Mouse (Mus musculus): ENCODE measurements around the gene Syt16. TPM values are rescaled to one million over a fixed set of nuclear protein-coding genes. Genes with fewer than 3 reads are reported as not detected.

The Syt16 gene
- polyA plus RNA-seq, 1 experiment from 2014 or later: 81.7 TPM

DNA sequence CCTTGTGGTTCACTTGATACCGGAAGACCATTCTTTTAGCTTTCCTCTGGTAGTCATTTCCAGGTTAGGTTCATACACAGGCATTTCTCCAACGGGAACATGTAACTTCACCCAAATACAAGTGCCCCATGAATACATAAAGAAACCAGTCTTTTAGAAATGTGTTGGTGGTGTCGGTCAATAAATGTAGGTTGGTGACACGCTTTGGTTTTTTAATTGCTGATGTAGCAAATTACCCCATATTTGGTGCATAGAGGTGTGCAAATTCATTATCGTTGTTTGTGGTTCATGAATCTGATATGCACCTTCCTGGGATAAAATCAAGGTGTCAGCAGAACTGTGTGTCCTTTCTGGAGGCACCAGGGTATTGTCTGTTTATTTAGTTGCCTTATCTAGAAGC is 86.9 kb downstream of the Syt16 start:
- ATAC-seq (ENCODE audit: low FRiP score, low read depth): no peak
- Histone ChIP-seq H3K36me3 (no peaks in the 10 kb centered on the region), H3K4me3 (no peak overlapping the region), H3K27me3 (no peaks in the 10 kb centered on the region), H3K9me3 (no peaks in the 10 kb centered on the region), H3K4me1 (replicated peaks) (no peaks in the 10 kb centered on the region), H3K4me2 (no peak overlapping the region), H3K9ac (no peak overlapping the region), H3K27ac (replicated peaks) (no peak overlapping the region)
- 93% methylated on average over 5 of the region's 5 CpGs for WGBS

DNA sequence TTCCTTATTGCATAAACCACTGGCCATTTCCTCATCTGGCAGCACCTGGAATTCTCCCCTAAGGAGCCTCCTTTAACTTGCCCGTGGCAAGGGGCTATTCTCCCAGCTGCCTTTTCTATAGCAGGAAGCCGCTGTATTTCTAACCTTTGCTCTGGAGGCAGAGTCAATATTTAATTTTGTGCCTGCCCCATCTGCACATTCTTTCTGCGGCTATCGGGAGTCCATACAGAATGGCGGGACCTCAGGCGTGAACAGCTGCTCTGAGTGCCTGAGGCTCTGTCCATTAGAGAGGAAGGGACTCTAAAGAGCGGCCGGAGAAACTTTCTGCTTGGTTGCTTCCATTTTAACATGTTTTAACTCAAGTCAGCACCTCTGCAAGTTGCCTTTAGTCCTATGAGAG is 89.6 kb downstream of the Syt16 start:
- Histone ChIP-seq H3K9ac (no peak overlapping the region), H3K9me3 (no peaks in the 10 kb centered on the region), H3K27ac (replicated peaks) (no peak overlapping the region), H3K36me3 (no peaks in the 10 kb centered on the region), H3K4me2 (no peak overlapping the region), H3K4me3 (no peak overlapping the region), H3K27me3 (no peaks in the 10 kb centered on the region), H3K4me1 (replicated peaks) (no peaks in the 10 kb centered on the region)
- no peak for ATAC-seq (ENCODE audit: low FRiP score, low read depth)
- WGBS: 49% methylated on average over 8 of the region's 8 CpGs

DNA sequence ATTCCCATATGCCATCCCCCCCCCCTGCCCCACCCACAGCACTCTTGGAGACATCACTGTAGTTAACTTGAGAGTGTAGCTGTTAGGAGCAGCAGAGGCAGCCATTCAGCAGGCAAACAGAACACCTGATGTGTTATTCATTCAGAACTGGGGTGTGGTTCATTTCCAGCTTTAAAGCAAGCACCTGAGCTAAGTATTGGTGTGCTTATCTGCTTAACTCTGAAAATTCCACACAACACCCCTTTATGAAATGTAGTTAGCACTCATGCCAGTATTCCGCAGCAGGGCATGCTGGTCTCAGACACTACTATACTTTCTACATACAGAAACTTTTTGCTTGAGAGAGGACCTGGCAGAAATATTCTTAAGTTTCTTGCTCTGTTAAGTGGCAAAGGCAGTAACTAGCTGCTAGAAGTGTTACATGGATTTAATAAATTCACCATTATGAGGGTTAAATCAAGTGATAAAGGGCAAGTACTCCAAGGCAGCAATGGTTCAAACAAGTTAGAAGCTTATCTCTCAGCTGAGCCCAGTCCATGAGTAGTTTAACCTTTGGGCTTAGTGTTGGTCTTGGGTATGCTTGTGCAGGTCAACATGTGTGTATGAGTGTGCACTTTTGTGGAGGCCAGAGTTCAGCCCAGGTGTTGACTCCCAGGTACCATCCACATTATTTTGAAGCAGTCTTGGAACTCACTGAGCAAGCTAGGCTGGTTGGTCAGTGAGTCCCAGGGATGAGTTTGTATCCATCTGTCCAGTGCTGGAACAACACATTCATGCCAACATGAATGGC is 92.1 kb downstream of the Syt16 start:
- H3K4me1 ChIP-seq (replicated peaks): peaks cover 3% of the 10 kb centered on the region; the same call in 1 of the 2 replicates
- no peak overlapping the region for H3K4me3 ChIP-seq
- no peak overlapping the region for H3K27ac ChIP-seq (replicated peaks)
- no peak overlapping the region for H3K4me2 ChIP-seq
- H3K9me3 ChIP-seq: no peaks in the 10 kb centered on the region
- WGBS: 97% methylated on average over 1 of the region's 1 CpGs
- no peak for ATAC-seq (ENCODE audit: low FRiP score, low read depth)
- H3K9ac ChIP-seq: no peak overlapping the region
- H3K36me3 ChIP-seq: no peaks in the 10 kb centered on the region
- H3K27me3 ChIP-seq: no peaks in the 10 kb centered on the region

DNA sequence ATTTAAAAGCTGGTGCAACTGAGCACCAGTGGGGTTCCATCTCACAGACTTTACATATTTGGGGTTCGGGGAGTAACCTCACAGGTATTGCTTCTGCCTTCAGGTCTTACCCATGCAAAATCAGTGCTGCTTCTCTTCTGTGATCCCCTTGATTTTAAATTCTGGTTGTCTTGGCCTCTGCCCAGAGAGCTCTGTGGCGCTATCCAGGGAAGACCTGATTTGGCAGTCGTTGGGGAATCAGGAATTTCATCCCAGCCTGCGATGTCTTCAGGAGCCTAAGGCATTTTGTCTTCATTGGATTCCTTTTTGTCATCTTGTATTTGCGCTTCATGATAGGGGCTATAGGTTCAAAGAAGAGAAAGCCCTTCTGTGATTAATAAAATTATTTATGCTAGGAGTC is 95.1 kb downstream of the Syt16 start:
- Histone ChIP-seq H3K27me3 (no peaks in the 10 kb centered on the region), H3K36me3 (no peaks in the 10 kb centered on the region), H3K9ac (no peak overlapping the region), H3K9me3 (no peaks in the 10 kb centered on the region), H3K4me1 (replicated peaks) (peaks cover 3% of the 10 kb centered on the region; the same call in 1 of the 2 replicates), H3K4me2 (no peak overlapping the region), H3K4me3 (no peak overlapping the region), H3K27ac (replicated peaks) (no peak overlapping the region)
- no peak for ATAC-seq (ENCODE audit: low FRiP score, low read depth)
- WGBS: 48% methylated on average over 5 of the region's 5 CpGs

DNA sequence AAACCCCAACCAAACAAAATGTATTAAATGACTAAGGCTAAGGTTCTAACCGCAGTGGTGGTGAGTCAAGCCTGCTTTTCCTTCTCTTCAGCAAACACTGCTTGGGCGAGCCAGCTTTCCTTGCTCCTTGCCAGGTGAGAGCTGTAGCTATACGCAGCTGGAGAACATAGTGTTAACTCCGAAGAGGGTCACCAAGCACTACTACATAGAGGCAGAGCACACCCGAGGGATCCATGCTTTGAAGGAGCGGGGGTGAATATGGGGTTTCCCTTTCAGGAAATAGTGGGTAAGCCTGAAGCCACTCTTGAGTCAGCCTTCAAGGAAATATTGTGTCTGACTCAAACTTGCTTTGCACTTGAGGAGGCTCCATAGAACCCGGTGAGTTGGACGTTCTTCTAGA is 95.6 kb downstream of the Syt16 start:
- no peaks in the 10 kb centered on the region for H3K36me3 ChIP-seq
- H3K27me3 ChIP-seq: no peaks in the 10 kb centered on the region
- H3K27ac ChIP-seq (replicated peaks): no peak overlapping the region
- no peak for ATAC-seq (ENCODE audit: low FRiP score, low read depth)
- H3K4me3 ChIP-seq: no peak overlapping the region
- no peaks in the 10 kb centered on the region for H3K9me3 ChIP-seq
- WGBS: 87% methylated on average over 8 of the region's 8 CpGs
- peaks cover 6% of the 10 kb centered on the region; the same call in 1 of the 2 replicates for H3K4me1 ChIP-seq (replicated peaks)
- H3K9ac ChIP-seq: no peak overlapping the region
- H3K4me2 ChIP-seq: no peak overlapping the region

DNA sequence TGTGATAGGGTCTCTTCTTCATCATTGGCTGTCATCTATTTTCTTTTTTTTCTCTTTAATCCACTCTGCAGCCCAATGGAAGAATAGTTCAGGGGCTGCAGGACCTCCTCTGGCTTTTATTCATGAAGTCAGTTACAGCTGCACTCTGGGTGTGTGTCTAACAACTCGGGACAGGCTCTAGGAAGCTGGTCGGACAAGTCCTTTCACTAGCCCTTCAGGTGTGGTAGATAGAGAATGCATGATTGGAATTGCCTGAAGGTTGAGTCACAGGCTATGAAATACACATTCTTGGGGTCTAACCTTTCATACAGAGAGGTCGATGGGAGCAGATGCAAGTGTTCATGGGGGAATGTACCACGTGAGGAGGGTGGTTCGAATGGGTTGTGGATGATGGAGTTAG is 97.2 kb downstream of the Syt16 start:
- Histone ChIP-seq H3K9me3 (no peaks in the 10 kb centered on the region), H3K4me3 (no peak overlapping the region), H3K36me3 (no peaks in the 10 kb centered on the region), H3K9ac (no peak overlapping the region), H3K27me3 (no peaks in the 10 kb centered on the region), H3K4me1 (replicated peaks) (peaks cover 19% of the 10 kb centered on the region), H3K4me2 (no peak overlapping the region), H3K27ac (replicated peaks) (no peak overlapping the region)
- no peak for ATAC-seq (ENCODE audit: low FRiP score, low read depth)
- 88% methylated on average over 5 of the region's 5 CpGs for WGBS

DNA sequence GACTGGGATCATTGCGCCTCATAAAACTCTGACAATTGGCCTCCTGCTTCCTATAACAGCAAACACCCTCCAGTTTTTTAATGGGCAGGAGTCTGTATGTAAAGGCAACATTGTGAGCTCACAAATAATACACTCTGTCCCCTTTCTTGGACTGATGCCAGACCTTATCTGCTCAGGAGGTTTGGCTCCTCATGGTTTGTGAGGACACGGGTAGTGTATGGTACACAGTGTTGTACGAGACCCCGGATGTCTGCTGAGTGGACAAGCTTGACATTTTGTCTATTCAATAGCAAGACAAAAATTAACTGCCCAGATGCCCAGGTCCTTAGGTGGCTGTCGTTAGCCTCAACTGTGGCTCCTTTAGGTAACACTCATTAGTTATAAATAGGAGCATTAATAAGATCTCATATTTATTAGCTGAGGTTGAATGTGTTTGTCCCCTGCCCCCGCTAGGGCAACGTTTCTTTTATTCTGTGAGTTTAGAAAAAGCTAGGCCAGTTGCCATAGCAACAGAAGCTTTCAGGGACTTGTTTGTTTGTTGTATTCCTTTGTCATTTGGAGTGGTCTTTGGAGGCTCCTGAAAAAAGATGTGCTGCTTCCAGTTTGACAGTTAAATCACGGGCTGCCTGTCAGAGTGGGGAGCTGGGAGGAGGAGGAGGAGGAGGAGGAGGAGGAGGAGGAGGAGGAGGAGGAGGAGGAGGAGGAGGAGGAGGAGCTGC is 101.3 kb downstream of the Syt16 start:
- peak; percentile 54; the same call in 1 of the 2 replicates for ATAC-seq (ENCODE audit: low FRiP score, low read depth)
- no peak overlapping the region; the same call in 1 of the 2 replicates for H3K27ac ChIP-seq (replicated peaks)

DNA sequence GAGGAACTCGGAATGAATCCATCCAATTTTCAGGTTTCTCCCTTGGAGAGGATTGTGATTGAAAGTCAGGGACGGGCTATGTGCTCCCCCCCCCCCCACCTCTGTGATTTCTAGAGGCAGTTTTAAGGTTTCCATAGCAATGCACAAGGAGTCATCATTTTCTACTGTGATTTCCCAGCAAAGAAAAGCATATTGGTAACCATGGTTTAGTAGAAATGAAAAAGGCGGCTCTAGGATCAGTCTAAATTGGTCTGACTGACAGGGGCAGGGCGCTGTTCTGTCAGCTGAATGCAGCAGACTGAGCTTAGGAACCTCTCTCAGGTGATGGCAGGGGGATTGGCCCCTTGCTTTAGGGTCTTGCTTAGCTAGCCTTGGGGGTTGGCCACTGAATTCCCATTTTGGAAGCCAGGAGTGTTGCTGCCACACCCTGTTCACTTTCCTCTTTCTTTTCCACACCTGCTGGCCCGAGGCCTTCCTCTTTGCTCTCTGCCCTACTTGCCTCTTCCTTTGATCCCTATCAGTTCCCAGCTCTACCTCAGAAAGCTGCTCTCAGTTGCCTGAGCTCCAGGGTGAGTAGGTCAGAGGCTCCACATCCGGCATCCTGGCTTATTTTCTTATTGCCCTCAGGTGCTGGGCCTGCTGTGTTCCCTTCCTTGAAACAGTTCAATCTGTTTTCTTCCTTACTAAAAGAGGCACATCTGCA is 108.5 kb downstream of the Syt16 start:
- Histone ChIP-seq H3K36me3 (no peaks in the 10 kb centered on the region), H3K27me3 (no peaks in the 10 kb centered on the region), H3K9ac (no peak overlapping the region), H3K4me1 (replicated peaks) (peaks cover 12% of the 10 kb centered on the region), H3K4me2 (no peak overlapping the region), H3K4me3 (no peak overlapping the region), H3K9me3 (no peaks in the 10 kb centered on the region), H3K27ac (replicated peaks) (peak overlapping the region; percentile 59)
- 65% methylated on average over 6 of the region's 6 CpGs for WGBS
- ATAC-seq (ENCODE audit: low FRiP score, low read depth): no peak

More for the DNA sequence above, 101.3 kb downstream of the Syt16 start:
- Histone ChIP-seq H3K27me3 (no peaks in the 10 kb centered on the region), H3K4me2 (no peak overlapping the region), H3K4me3 (no peak overlapping the region), H3K36me3 (no peaks in the 10 kb centered on the region), H3K9ac (no peak overlapping the region), H3K4me1 (replicated peaks) (peaks cover 16% of the 10 kb centered on the region), H3K9me3 (no peaks in the 10 kb centered on the region)
- 28% methylated on average over 8 of the region's 8 CpGs for WGBS

DNA sequence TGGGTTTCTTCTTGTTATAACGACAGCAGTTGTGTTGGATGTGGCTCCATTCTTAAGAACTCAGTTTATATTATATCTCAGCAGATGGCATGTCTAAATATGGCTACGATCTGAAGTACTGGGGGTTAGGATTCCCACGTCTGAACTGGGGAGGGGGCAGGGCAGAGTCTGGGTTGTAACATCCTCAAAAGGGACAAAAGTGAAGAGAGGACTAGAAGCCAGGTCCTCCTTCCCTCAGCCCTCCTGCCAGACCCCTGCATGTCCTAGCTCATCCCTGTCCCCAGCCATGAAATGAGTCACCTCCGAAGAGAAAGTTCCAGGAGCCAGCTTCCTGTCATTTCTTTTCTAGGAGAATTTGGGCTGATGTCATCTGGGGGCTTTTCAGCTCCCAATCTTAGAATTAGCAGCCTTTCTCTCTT is 111.2 kb downstream of the Syt16 start:
- ATAC-seq (ENCODE audit: low FRiP score, low read depth): 0 out of 2 replicates have a peak, but pooled peaks have one; percentile 59
- H3K27me3 ChIP-seq: no peaks in the 10 kb centered on the region
- H3K4me1 ChIP-seq (replicated peaks): peaks cover 12% of the 10 kb centered on the region
- WGBS: 56% methylated on average over 4 of the region's 4 CpGs
- H3K4me2 ChIP-seq: no peak overlapping the region
- H3K9ac ChIP-seq: no peak overlapping the region
- no peaks in the 10 kb centered on the region for H3K36me3 ChIP-seq
- H3K4me3 ChIP-seq: no peak overlapping the region
- no peaks in the 10 kb centered on the region for H3K9me3 ChIP-seq
- no peak overlapping the region; the same call in 1 of the 2 replicates for H3K27ac ChIP-seq (replicated peaks)

DNA sequence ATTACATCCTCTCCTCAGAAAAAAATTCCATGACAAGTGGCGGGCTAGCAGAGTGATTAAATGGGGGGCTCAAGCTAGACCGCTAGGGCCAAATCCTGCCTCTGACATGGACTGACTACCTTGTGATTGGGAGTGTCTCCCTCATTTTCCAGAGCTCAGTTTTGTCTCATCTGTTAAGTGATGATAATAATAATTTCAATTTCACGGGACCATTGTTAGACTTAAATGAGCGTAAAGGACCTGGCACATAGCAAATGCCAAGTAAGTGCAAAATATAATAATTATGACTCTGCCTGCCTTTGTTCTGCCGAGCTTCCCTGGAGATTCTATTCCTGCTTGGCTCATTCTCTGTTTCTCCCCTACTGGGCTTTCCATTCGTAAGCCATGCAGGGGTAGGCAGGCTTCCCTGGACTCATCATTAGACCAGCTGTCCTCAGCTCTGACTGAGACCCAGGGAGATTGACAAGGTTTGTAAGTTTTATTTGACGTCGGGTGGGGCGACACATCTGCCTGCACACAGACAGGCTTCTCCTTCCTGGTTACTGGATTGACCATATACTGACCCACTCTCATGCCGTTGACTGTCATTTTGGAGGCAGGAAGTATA is 112.1 kb downstream of the Syt16 start:
- no peak overlapping the region for H3K4me3 ChIP-seq
- H3K27ac ChIP-seq (replicated peaks): no peak overlapping the region
- H3K9ac ChIP-seq: no peak overlapping the region
- 48% methylated on average over 10 of the region's 10 CpGs for WGBS
- H3K4me1 ChIP-seq (replicated peaks): peaks cover 12% of the 10 kb centered on the region
- H3K36me3 ChIP-seq: no peaks in the 10 kb centered on the region
- H3K9me3 ChIP-seq: no peaks in the 10 kb centered on the region
- H3K27me3 ChIP-seq: no peaks in the 10 kb centered on the region
- no peak overlapping the region for H3K4me2 ChIP-seq
- ATAC-seq (ENCODE audit: low FRiP score, low read depth): no peak

DNA sequence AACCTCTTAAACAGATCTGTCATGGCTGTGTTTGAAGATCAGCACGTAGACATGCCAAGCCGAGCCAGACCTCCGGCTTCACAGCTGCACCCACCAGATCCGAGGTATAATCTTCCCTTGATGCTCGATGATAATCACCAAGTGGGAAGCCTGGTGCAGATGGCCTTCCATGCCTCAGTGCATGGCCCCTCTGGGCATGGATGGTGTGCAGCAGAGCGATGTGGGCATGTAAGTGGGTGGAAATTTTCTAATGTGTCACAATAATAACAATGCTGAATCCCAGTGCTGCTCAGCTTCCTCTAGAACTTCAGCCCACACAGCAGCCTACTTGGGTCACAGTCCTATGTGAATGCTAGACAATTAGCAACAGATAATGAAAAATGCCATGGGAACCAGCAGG is 119.4 kb downstream of the Syt16 start:
- Histone ChIP-seq H3K9me3 (no peaks in the 10 kb centered on the region), H3K4me1 (replicated peaks) (peaks cover 4% of the 10 kb centered on the region; the same call in 1 of the 2 replicates), H3K4me3 (no peak overlapping the region), H3K27me3 (no peaks in the 10 kb centered on the region), H3K9ac (no peak overlapping the region), H3K27ac (replicated peaks) (0 out of 2 replicates have a peak overlapping the region, but pooled peaks have one; percentile 25), H3K36me3 (no peaks in the 10 kb centered on the region), H3K4me2 (no peak overlapping the region)
- ATAC-seq (ENCODE audit: low FRiP score, low read depth): no peak
- 58% methylated on average over 6 of the region's 6 CpGs for WGBS

Measured in hindbrain, embryonic 15.5 days (tissue).